Mouse (Mus musculus) testis, adult 2 months (tissue): ENCODE results near the gene Commd1.

Source experiments
- CTCF ChIP-seq: fragments of 200-500 bp; IDR thresholded peaks from 2 replicates; pipeline ENCODE4 v1.5.1; 2012; ENCODE audit warnings: low read depth, mild to moderate bottlenecking, inconsistent platforms, low read length, moderate library complexity; ENCODE audit not compliant: control insufficient read depth, insufficient read depth, insufficient replicate concordance
- POLR2A ChIP-seq: fragments of 200-500 bp; IDR thresholded peaks from 2 replicates; pipeline ENCODE4 v1.6.1; 2012; ENCODE audit warnings: low read depth, mild to moderate bottlenecking, inconsistent platforms, low read length, moderate library complexity; ENCODE audit not compliant: control insufficient read depth

GRCm38 (mm10) chr11:22969486-22969885 is 12.7 kb downstream of the Commd1 start:
- TF ChIP-seq CTCF (no peak), POLR2A (no peak)
